Mouse (Mus musculus) C2C12 (cell line): ENCODE measurements around the gene Adgrl2. TPM values are rescaled to one million over a fixed set of nuclear protein-coding genes. Genes with fewer than 3 reads are reported as not detected.

Experiments
- H3K27me3 ChIP-seq: one replicate; pipeline ENCODE4 v1.6.1; 2011; ENCODE audit not compliant: control insufficient read depth, insufficient read depth, insufficient read length
- H3K36me3 ChIP-seq: one replicate; pipeline ENCODE4 v1.6.1; 2011; ENCODE audit not compliant: control insufficient read depth, insufficient read depth
- H3K4me3 ChIP-seq: one replicate; pipeline ENCODE4 v1.5.1; 2011; ENCODE audit warnings: mild to moderate bottlenecking, control low read depth; ENCODE audit not compliant: poor library complexity, insufficient read depth, severe bottlenecking
- H3K79me2 ChIP-seq: one replicate; pipeline ENCODE4 v1.6.1; 2011; ENCODE audit not compliant: control insufficient read depth, insufficient read depth
- H3K79me3 ChIP-seq: one replicate; pipeline ENCODE4 v1.6.1; 2011; ENCODE audit warnings: low read depth, control low read depth
- H3ac ChIP-seq: one replicate; pipeline ENCODE3; 2011; ENCODE audit warnings: low read depth; ENCODE audit not compliant: control insufficient read depth, insufficient read length
- CEBPB ChIP-seq: IDR thresholded peaks from one replicate; pipeline ENCODE4 v1.6.1; 2011; ENCODE audit warnings: low read depth, mild to moderate bottlenecking, control low read depth, moderate library complexity
- CTCF ChIP-seq: IDR thresholded peaks from one replicate; pipeline ENCODE4 v1.5.1; 2011; ENCODE audit not compliant: control insufficient read depth, insufficient read depth, insufficient read length
- FOSL1 ChIP-seq: IDR thresholded peaks from one replicate; pipeline ENCODE4 v1.8.0; 2011; ENCODE audit warnings: mild to moderate bottlenecking, low read length; ENCODE audit not compliant: poor library complexity, insufficient read depth, severe bottlenecking
- MAX ChIP-seq: IDR thresholded peaks from one replicate; pipeline ENCODE4 v1.6.1; 2011; ENCODE audit warnings: mild to moderate bottlenecking, control low read depth
- MYOD1 ChIP-seq: IDR thresholded peaks from one replicate; pipeline ENCODE4 v1.6.1; 2011; ENCODE audit warnings: low read depth; ENCODE audit not compliant: control insufficient read depth, insufficient read length
- MYOG ChIP-seq: IDR thresholded peaks from one replicate; pipeline ENCODE4 v1.6.1; 2011; ENCODE audit not compliant: control insufficient read depth, insufficient read length; ENCODE audit errors: extremely low read depth
- USF1 ChIP-seq: IDR thresholded peaks from one replicate; pipeline ENCODE4 v1.6.1; 2011; ENCODE audit warnings: low read depth, mild to moderate bottlenecking, control low read depth, moderate library complexity
- polyA plus RNA-seq: library from polyadenylated mRNA; unstranded; fragments of >200 nt; fragmentation: generic; extraction: Trizol; gene quantifications from one replicate; pipeline ENCODE4 v1.2.1, GENCODE M21; 2012; ENCODE audit warnings: missing spikeins

Gene Adgrl2
- polyA plus RNA-seq, 1 experiment, result 19.9 TPM

GRCm38 (mm10) chr3:148866633-148867032 lies 123.7 kb downstream of the Adgrl2 start:
- Histone ChIP-seq H3K79me2 (no peaks in the 10 kb centered on the region), H3K4me3 (no peak overlapping the region), H3ac (no peak overlapping the region), H3K36me3 (peaks cover 7% of the 10 kb centered on the region), H3K27me3 (no peaks in the 10 kb centered on the region), H3K79me3 (peaks cover 3% of the 10 kb centered on the region)
- TF ChIP-seq CEBPB, result no peak

DNA sequence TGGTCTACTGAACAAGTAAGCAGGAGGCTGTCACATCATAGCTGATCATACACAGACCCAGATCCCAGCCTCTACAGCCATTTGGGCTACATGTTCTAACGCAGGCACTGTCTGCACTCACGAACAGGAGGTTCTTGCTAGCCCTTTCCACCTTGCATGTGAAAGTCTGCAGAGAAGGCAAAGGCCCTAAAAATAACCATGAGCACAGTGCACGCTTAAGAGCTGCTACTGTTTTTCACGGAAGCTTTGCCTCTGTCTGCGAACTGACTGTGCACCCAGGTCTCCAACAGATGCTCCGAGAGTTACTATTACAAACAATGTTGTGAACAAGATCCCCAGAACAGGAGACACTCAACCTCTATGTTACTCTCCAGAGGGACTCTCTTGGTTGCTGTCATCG lies 124.3 kb downstream of the Adgrl2 start:
- no peak overlapping the region for H3K4me3 ChIP-seq
- peaks cover 7% of the 10 kb centered on the region for H3K36me3 ChIP-seq
- H3ac ChIP-seq, result no peak overlapping the region
- no peak for TF ChIP-seq MYOG
- TF ChIP-seq FOSL1, result no peak
- TF ChIP-seq CEBPB, result no peak
- no peak for TF ChIP-seq USF1
- TF ChIP-seq MYOD1, result no peak
- TF ChIP-seq CTCF, result no peak
- TF ChIP-seq MAX, result no peak
- H3K27me3 ChIP-seq, result no peaks in the 10 kb centered on the region
- H3K79me3 ChIP-seq, result peaks cover 3% of the 10 kb centered on the region
- no peaks in the 10 kb centered on the region for H3K79me2 ChIP-seq

GRCm38 (mm10) chr3:148865234-148865633 lies 125.1 kb downstream of the Adgrl2 start:
- TF ChIP-seq MAX (no peak), USF1 (no peak), MYOG (no peak), CTCF (no peak), FOSL1 (no peak), MYOD1 (no peak), CEBPB (no peak)
- H3K36me3 ChIP-seq, result peaks cover 7% of the 10 kb centered on the region
- peaks cover 3% of the 10 kb centered on the region for H3K79me3 ChIP-seq
- no peak overlapping the region for H3K4me3 ChIP-seq
- H3K79me2 ChIP-seq, result no peaks in the 10 kb centered on the region
- no peak overlapping the region for H3ac ChIP-seq
- H3K27me3 ChIP-seq, result no peaks in the 10 kb centered on the region

DNA sequence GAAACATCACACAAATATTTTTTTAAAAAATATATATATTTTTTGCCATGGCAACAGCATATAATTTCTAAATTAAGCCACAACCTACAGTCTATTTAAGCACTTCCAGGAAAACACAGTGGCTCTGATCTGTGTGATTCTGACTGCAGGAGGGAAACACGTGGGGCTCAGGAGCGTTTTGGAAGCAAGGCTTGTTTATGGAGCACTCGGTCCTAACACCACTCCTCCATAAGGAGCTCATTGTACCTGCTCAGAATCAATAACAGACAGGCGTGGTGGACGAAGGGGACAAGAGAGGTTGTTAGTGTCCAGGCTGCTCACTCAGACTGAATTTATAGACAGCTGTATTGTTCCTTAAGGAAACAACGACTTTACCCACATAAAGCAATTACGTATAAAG lies 128.5 kb downstream of the Adgrl2 start:
- Histone ChIP-seq H3K79me2 (peaks cover 6% of the 10 kb centered on the region), H3K36me3 (peaks cover 24% of the 10 kb centered on the region), H3K79me3 (no peaks in the 10 kb centered on the region), H3K4me3 (no peak overlapping the region), H3ac (no peak overlapping the region), H3K27me3 (no peaks in the 10 kb centered on the region)
- TF ChIP-seq USF1, result no peak
- no peak for TF ChIP-seq CTCF

DNA sequence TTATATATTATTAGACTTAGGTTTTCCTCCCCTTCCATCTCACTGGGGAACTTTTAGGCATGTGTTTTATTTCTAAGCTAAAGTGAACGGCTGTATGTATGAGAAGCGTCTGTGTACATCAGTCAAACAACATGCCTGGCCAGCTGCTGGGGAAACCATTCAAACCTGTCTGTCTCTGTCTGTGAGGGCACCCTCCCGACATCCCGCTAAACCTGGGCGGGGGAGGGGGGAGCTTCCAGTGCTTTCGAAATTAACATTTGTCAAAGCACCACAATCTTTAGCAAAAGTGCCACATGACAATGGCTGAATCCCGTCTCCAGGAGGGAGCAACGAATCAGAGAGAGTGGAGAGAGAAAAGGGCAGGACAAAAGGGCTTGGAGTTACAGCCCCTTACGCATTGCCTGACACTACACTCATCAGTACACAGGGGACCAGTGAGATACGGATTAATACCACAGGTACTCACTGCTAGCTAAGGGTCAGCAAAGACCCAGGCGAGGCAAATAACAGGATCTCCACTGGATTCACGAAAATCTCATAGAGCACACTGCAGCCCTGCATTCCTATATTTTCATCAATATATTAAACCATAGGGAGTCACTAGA lies 135.9 kb downstream of the Adgrl2 start:
- Histone ChIP-seq H3K36me3 (peaks cover 25% of the 10 kb centered on the region), H3ac (no peak overlapping the region), H3K79me3 (peaks cover 3% of the 10 kb centered on the region), H3K4me3 (no peak overlapping the region), H3K79me2 (peaks cover 10% of the 10 kb centered on the region), H3K27me3 (no peaks in the 10 kb centered on the region)
- no peak for TF ChIP-seq MYOG
- no peak for TF ChIP-seq CEBPB
- no peak for TF ChIP-seq USF1
- no peak for TF ChIP-seq MAX
- no peak for TF ChIP-seq CTCF

DNA sequence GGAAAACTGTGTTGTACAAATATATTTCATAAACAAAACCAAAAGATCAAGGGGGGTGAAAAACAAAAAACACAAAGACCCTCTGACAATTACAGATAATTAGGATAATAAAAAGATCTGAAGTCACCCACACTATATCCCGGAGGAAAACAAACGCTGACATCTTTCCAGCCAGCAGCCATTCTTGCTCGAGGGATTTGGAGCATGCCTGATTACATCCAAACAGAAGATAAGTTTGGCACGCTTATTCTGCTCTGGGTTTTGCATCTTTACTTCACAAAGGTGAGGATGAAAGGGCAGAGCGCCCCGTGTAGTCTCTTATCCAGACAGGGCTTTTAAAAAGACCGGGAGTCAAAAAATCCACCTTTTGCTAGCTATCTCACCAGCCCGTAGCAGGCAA lies 137.0 kb downstream of the Adgrl2 start:
- no peak overlapping the region for H3ac ChIP-seq
- H3K4me3 ChIP-seq, result no peak overlapping the region
- H3K27me3 ChIP-seq, result no peaks in the 10 kb centered on the region
- peaks cover 10% of the 10 kb centered on the region for H3K79me2 ChIP-seq
- peaks cover 3% of the 10 kb centered on the region for H3K79me3 ChIP-seq
- peaks cover 22% of the 10 kb centered on the region for H3K36me3 ChIP-seq
- TF ChIP-seq MYOG (no peak), CEBPB (no peak), MAX (no peak), MYOD1 (no peak), FOSL1 (no peak), CTCF (no peak), USF1 (no peak)
